Mouse (Mus musculus) ES-E14 (cell line): Measurements from ENCODE around the gene Sox5.

Experiments
- MAFK ChIP-seq: IDR thresholded peaks from 2 replicates; pipeline ENCODE4 v1.6.1; 2014; ENCODE audit warnings: mild to moderate bottlenecking, low read depth, low read length, inconsistent platforms; ENCODE audit not compliant: insufficient read depth
- ZC3H11A ChIP-seq: IDR thresholded peaks from 2 replicates; pipeline ENCODE4 v1.6.1; 2012; ENCODE audit warnings: low read depth, mild to moderate bottlenecking, inconsistent platforms, low read length, borderline replicate concordance
- ZNF384 ChIP-seq: IDR thresholded peaks from 2 replicates; pipeline ENCODE4 v1.6.1; 2012; ENCODE audit warnings: low read depth, low read length, inconsistent platforms

GRCm38 (mm10) chr6:144510147-144510546 lies 271.6 kb downstream of the Sox5 start:
- TF ChIP-seq ZC3H11A = no peak
- no peak for TF ChIP-seq ZNF384
- TF ChIP-seq MAFK = no peak
